Mouse (Mus musculus) induced T-regulatory cell, adult 2 months (primary cell): Measurements from ENCODE around the gene Pop7.

Experiments
- DNase-seq: peaks from one replicate; pipeline ENCODE4 v3.0.0-alpha.2; 2012; ENCODE audit warnings: low read depth

Gene Pop7

GRCm38 (mm10) chr5:137527413-137527812 is 25.1 kb upstream of the Pop7 start:
- no peak for DNase-seq

GRCm38 (mm10) chr5:137526192-137526936 is 24.0 kb upstream of the Pop7 start:
- peak; percentile 51 for DNase-seq

GRCm38 (mm10) chr5:137525511-137525910 is 23.2 kb upstream of the Pop7 start:
- no peak for DNase-seq

GRCm38 (mm10) chr5:137524671-137525070 is 22.4 kb upstream of the Pop7 start:
- no peak for DNase-seq

- no peak for DNase-seq
Measured at GRCm38 (mm10) chr5:137524251-137524515, 21.9 kb upstream of the Pop7 start.

GRCm38 (mm10) chr5:137523396-137524250 is 21.3 kb upstream of the Pop7 start:
- no peak for DNase-seq

- no peak for DNase-seq
Measured at GRCm38 (mm10) chr5:137522711-137523110, 20.4 kb upstream of the Pop7 start.

GRCm38 (mm10) chr5:137521861-137522260 is 19.5 kb upstream of the Pop7 start:
- DNase-seq = no peak

GRCm38 (mm10) chr5:137519691-137520550 is 17.6 kb upstream of the Pop7 start:
- DNase-seq = no peak

- DNase-seq = peak; percentile 49
Measured at GRCm38 (mm10) chr5:137518436-137518835, 16.1 kb upstream of the Pop7 start, which contains the start of gene Gigyf1. Gigyf1 (plus strand) TSS chr5:137518548.

GRCm38 (mm10) chr5:137514811-137515210 is 12.5 kb upstream of the Pop7 start:
- DNase-seq = no peak

- DNase-seq = no peak
Measured at GRCm38 (mm10) chr5:137513951-137514721, 11.8 kb upstream of the Pop7 start.

- DNase-seq = peak; percentile 40
Measured at GRCm38 (mm10) chr5:137512847-137513794, 10.8 kb upstream of the Pop7 start.

GRCm38 (mm10) chr5:137511706-137512105 is 9.4 kb upstream of the Pop7 start:
- DNase-seq = no peak

GRCm38 (mm10) chr5:137510573-137511390 is 8.5 kb upstream of the Pop7 start:
- peak; percentile 58 for DNase-seq

- DNase-seq = peak; percentile 78
Measured at GRCm38 (mm10) chr5:137510014-137510501, 7.7 kb upstream of the Pop7 start.

- peak; percentile 47 for DNase-seq
Measured at GRCm38 (mm10) chr5:137504041-137504440, 1.7 kb upstream of the Pop7 start.

GRCm38 (mm10) chr5:137502667-137503110 is 371 bp upstream of the Pop7 start:
- peak; percentile 88 for DNase-seq

GRCm38 (mm10) chr5:137500186-137500585 is 2.1 kb downstream of the Pop7 start:
- DNase-seq = no peak
